Mouse (Mus musculus) large intestine, adult 2 months (tissue): Measurements from ENCODE around the gene Mrc1. TPM values are rescaled to one million over a fixed set of nuclear protein-coding genes. Genes with fewer than 3 reads are reported as not detected.

Experiments used
- DNase-seq: peaks from one replicate; pipeline ENCODE4 v3.0.0-alpha.2; 2012; ENCODE audit warnings: low read depth, low spot score
- WGBS: fragments of 180-500 bp; shearing (Covaris S2); methylation state at CpG from one replicate; pipeline ENCODE4 v1.1.7; 2018; 5-methylcytosine and 5-hydroxymethylcytosine counted together
- polyA plus RNA-seq: library from polyadenylated mRNA; depleted of rRNA; stranded (reverse); fragments of >200 nt; gene quantifications from 2 replicates; pipeline ENCODE4 v1.2.3, GENCODE M21; 2012

The Mrc1 gene
- polyA plus RNA-seq, 1 experiment, result 1.5 TPM

GRCm38 (mm10) chr2:14237723-14238122 is 8.5 kb downstream of the Mrc1 start:
- 20% methylated on average over 4 of the region's 4 CpGs for WGBS
- DNase-seq, result peak; percentile 25

- no peak for DNase-seq
- 86% methylated on average over 5 of the region's 5 CpGs for WGBS
Observed at GRCm38 (mm10) chr2:14239151-14239550, 10.0 kb downstream of the Mrc1 start.

- WGBS, result 61% methylated on average over 5 of the region's 5 CpGs
Observed at GRCm38 (mm10) chr2:14244157-14244556, 15.0 kb downstream of the Mrc1 start.

GRCm38 (mm10) chr2:14244668-14245067 is 15.5 kb downstream of the Mrc1 start:
- DNase-seq, result no peak
- WGBS, result 77% methylated on average over 2 of the region's 2 CpGs

More at GRCm38 (mm10) chr2:14244157-14244556, 15.0 kb downstream of the Mrc1 start:
- no peak for DNase-seq

- peak; percentile 25 for DNase-seq
- 58% methylated on average over 3 of the region's 3 CpGs for WGBS
Observed at GRCm38 (mm10) chr2:14249839-14250564, 20.8 kb downstream of the Mrc1 start.

GRCm38 (mm10) chr2:14251938-14252337 is 22.7 kb downstream of the Mrc1 start:
- DNase-seq, result no peak
- WGBS, result 78% methylated on average over 3 of the region's 3 CpGs

- DNase-seq, result no peak
Observed at GRCm38 (mm10) chr2:14258345-14258850, 29.2 kb downstream of the Mrc1 start.

GRCm38 (mm10) chr2:14262090-14262489 is 32.9 kb downstream of the Mrc1 start:
- 94% methylated on average over 1 of the region's 1 CpGs for WGBS
- DNase-seq, result no peak

GRCm38 (mm10) chr2:14269160-14269559 is 40.0 kb downstream of the Mrc1 start:
- WGBS, result 52% methylated on average over 1 of the region's 1 CpGs
- no peak for DNase-seq

- DNase-seq, result no peak
- 78% methylated on average over 1 of the region's 1 CpGs for WGBS
Observed at GRCm38 (mm10) chr2:14272088-14272487, 42.9 kb downstream of the Mrc1 start.

- WGBS, result 88% methylated on average over 5 of the region's 5 CpGs
- no peak for DNase-seq
Observed at GRCm38 (mm10) chr2:14275796-14276195, 46.6 kb downstream of the Mrc1 start.

- WGBS, result 17% methylated on average over 2 of the region's 2 CpGs
Observed at GRCm38 (mm10) chr2:14279256-14279655, 50.1 kb downstream of the Mrc1 start.

GRCm38 (mm10) chr2:14279795-14280194 is 50.6 kb downstream of the Mrc1 start:
- DNase-seq, result no peak
- 50% methylated on average over 6 of the region's 6 CpGs for WGBS

More at GRCm38 (mm10) chr2:14279256-14279655, 50.1 kb downstream of the Mrc1 start:
- peak; percentile 33 for DNase-seq

- 12% methylated on average over 5 of the region's 5 CpGs for WGBS
- DNase-seq, result peak; percentile 77
Observed at GRCm38 (mm10) chr2:14295334-14295733, 66.1 kb downstream of the Mrc1 start.

- WGBS, result 75% methylated on average over 4 of the region's 4 CpGs
- DNase-seq, result no peak
Observed at GRCm38 (mm10) chr2:14312505-14313380, 83.6 kb downstream of the Mrc1 start.

- DNase-seq, result no peak
- WGBS, result 69% methylated on average over 3 of the region's 3 CpGs
Observed at GRCm38 (mm10) chr2:14315113-14315512, 85.9 kb downstream of the Mrc1 start.

GRCm38 (mm10) chr2:14341652-14342308 is 112.6 kb downstream of the Mrc1 start:
- WGBS, result 64% methylated on average over 14 of the region's 14 CpGs
- DNase-seq, result no peak

- WGBS, result 76% methylated on average over 8 of the region's 8 CpGs
- DNase-seq, result no peak
Observed at GRCm38 (mm10) chr2:14342309-14342839, 113.2 kb downstream of the Mrc1 start.
